8 mouse cellular contexts compared by ENCODE assay signal in genomic region chr14:102982016-102982626, GRCm38 (mm10). TPM values are rescaled to one million over a fixed set of nuclear protein-coding genes. Genes with fewer than 3 reads are reported as not detected.
A peak's percentile ranks its signal among the peaks of the same experiment; 100 is the strongest.
DNase-seq lines count a peak whose midpoint lies in the region; ATAC-seq lines count a peak whose summit lies in the region.

No protein-coding gene starts in this region.

- H3K27ac ChIP-seq in intestine, embryonic 15.5 days, result peak overlapping the region; percentile 89

- no peaks in the 10 kb centered on the region for H3K36me3 ChIP-seq in intestine, embryonic 15.5 days

- no peaks in the 10 kb centered on the region; the same call in 1 of the 2 replicates for H3K4me1 ChIP-seq in intestine, embryonic 15.5 days (replicated peaks)

- DNase-seq in spleen, adult 12 weeks (ENCODE audit: low spot score), result peak; percentile 50
- no peak for DNase-seq in spleen, postnatal 36 days (ENCODE audit: low spot score in 2 of 2)
- peak; percentile 60 to 73 for DNase-seq in cerebellum, postnatal 14 days
- peak; percentile 54 to 64 for DNase-seq in frontal cortex, postnatal 36 days (ENCODE audit: low spot score in 2 of 2)
- DNase-seq in left cerebral cortex, postnatal 14 days (ENCODE audit: low spot score in 2 of 2), result peak; percentile 30 to 66
- DNase-seq in yolk sac, embryonic 10.5 days (ENCODE audit: low spot score), result peak; percentile 63

- no peaks in the 10 kb centered on the region for H3K9me3 ChIP-seq in intestine, embryonic 15.5 days

- intact Hi-C loops in left cerebral cortex, postnatal 14 days (cut with DNase I), result loop anchor here (5.0 kb wide), 3 partner anchors 80 to 1035 kb away; no protein-coding TSS in a partner anchor

- H3K4me2 ChIP-seq in intestine, embryonic 15.5 days (replicated peaks), result peak overlapping the region; percentile 97

- H3K27me3 ChIP-seq in intestine, embryonic 15.5 days (replicated peaks), result no peaks in the 10 kb centered on the region

- peak overlapping the region; percentile 71 for H3K4me3 ChIP-seq in intestine, embryonic 15.5 days (replicated peaks)

- under 1% methylated on average over 71 of the region's 76 CpGs for WGBS in intestine, embryonic 15.5 days

- H3K9ac ChIP-seq in intestine, embryonic 15.5 days, result peak overlapping the region; percentile 78

- ATAC-seq in intestine, embryonic 15.5 days, result peak; percentile 44
- ATAC-seq in monocyte, adult 5-6 weeks (replicated peaks; ENCODE audit: insufficient number of reproducible peaks, low FRiP score, low TSS enrichment, poor library complexity, severe bottlenecking), result peak; percentile 8; the same call in 1 of the 2 replicates

RNA-seq across cellular contexts. Expression of gene Kctd12, which starts 0.3 kb away (rescaled TPM):
- 10.2 and 11.9 TPM in 2 replicates for polyA plus RNA-seq in intestine, embryonic 15.5 days (2015; fragmentation: Nextera tagmentation; extraction: Ambion mirVana)
- 10 to 100 TPM; 49.7 to 56.8 TPM for total RNA-seq in left cerebral cortex, postnatal 14 days (2021)
- total RNA-seq in monocyte, adult 5-6 weeks (2017), result 144 to 172 TPM (median 153 TPM) in 3 replicates

Comparison
In these comparisons a context has a peak if more than half of its experiments do, and no peak if none do; other contexts are left out.
1. DNase-seq: peak in spleen, adult 12 weeks (single experiment), cerebellum, postnatal 14 days (2 of 2), frontal cortex, postnatal 36 days (2 of 2), left cerebral cortex, postnatal 14 days (2 of 2) and yolk sac, embryonic 10.5 days (single experiment); none in spleen, postnatal 36 days (0 of 2).